Mouse (Mus musculus) layer of hippocampus, postnatal 36 days (tissue): Measurements from ENCODE around the gene Dusp7. TPM values are rescaled to one million over a fixed set of nuclear protein-coding genes. Genes with fewer than 3 reads are reported as not detected.

Experiments
- DNase-seq, 2 experiments: peaks; one replicate each; pipeline ENCODE4 v3.0.0; 2022
- total RNA-seq, 2 experiments: library from RNA; stranded (reverse); gene quantifications; 2 replicates each; pipeline ENCODE4 v1.2.3; 2021

Gene Dusp7
- total RNA-seq = 10 to 100 TPM; 86.0 to 88.6 TPM

GRCm38 (mm10) chr9:106368112-106368717, at the start of gene Dusp7:
TSS of gene Dusp7 (plus strand) at chr9:106368632.
- DNase-seq = peak; percentile 78 to 81

- no peak for DNase-seq
Measured at GRCm38 (mm10) chr9:106319095-106319494, 49.3 kb upstream of the Dusp7 start.

GRCm38 (mm10) chr9:106322497-106322896, 45.9 kb upstream of the Dusp7 start:
- DNase-seq = no peak

GRCm38 (mm10) chr9:106326241-106326640, 42.2 kb upstream of the Dusp7 start:
- no peak for DNase-seq

- peak; percentile 60 to 61 for DNase-seq
Measured at GRCm38 (mm10) chr9:106327125-106327809, 41.2 kb upstream of the Dusp7 start.

- DNase-seq = no peak
Measured at GRCm38 (mm10) chr9:106328068-106328610, 40.3 kb upstream of the Dusp7 start.

GRCm38 (mm10) chr9:106328772-106329511, 39.5 kb upstream of the Dusp7 start:
- DNase-seq = no peak

- DNase-seq = no peak
Measured at GRCm38 (mm10) chr9:106332746-106333145, 35.7 kb upstream of the Dusp7 start.

- DNase-seq = no peak
Measured at GRCm38 (mm10) chr9:106337620-106338019, 30.8 kb upstream of the Dusp7 start.

GRCm38 (mm10) chr9:106338462-106339172, 29.8 kb upstream of the Dusp7 start:
- no peak for DNase-seq

GRCm38 (mm10) chr9:106339173-106339558, 29.3 kb upstream of the Dusp7 start:
- DNase-seq = no peak

GRCm38 (mm10) chr9:106339730-106340129, 28.7 kb upstream of the Dusp7 start:
- DNase-seq = no peak

GRCm38 (mm10) chr9:106340501-106341312, 27.7 kb upstream of the Dusp7 start:
- no peak for DNase-seq

- DNase-seq = no peak
Measured at GRCm38 (mm10) chr9:106341313-106341686, 27.1 kb upstream of the Dusp7 start.

- DNase-seq = no peak
Measured at GRCm38 (mm10) chr9:106342573-106342972, 25.9 kb upstream of the Dusp7 start.

- no peak for DNase-seq
Measured at GRCm38 (mm10) chr9:106345167-106345566, 23.3 kb upstream of the Dusp7 start.

- DNase-seq = no peak
Measured at GRCm38 (mm10) chr9:106345630-106346029, 22.8 kb upstream of the Dusp7 start.

GRCm38 (mm10) chr9:106348281-106348680, 20.2 kb upstream of the Dusp7 start:
- DNase-seq = no peak

GRCm38 (mm10) chr9:106349075-106349474, 19.4 kb upstream of the Dusp7 start:
- DNase-seq = no peak

GRCm38 (mm10) chr9:106351178-106351577, 17.3 kb upstream of the Dusp7 start:
- no peak for DNase-seq

GRCm38 (mm10) chr9:106353779-106354178, 14.7 kb upstream of the Dusp7 start:
- DNase-seq = no peak

GRCm38 (mm10) chr9:106354810-106355209, 13.6 kb upstream of the Dusp7 start:
- DNase-seq = no peak
